In the genomic region with DNA sequence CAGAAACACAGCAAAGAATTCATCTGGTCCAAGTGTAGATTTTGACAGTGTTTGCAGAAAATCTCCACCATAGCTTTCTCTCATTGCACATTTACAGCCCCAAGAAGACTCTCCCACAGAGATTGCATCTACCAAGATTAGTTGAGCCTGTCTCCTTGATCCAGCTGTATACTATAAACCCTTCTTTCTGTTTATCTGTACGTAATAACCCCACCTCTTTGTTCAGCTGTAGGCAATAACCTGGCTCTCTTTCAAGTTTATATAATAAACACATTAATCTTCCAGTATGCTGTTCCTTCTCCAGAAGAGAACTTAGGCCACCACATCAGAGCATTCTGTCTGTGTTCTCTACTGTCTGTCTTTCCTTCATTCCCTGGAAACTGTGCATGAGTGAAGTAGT, we compare ENCODE assay signal across 25 mouse cellular contexts.
DNase-seq lines count a peak whose midpoint lies in the region; ATAC-seq and TF ChIP-seq lines count a peak whose summit lies in the region.
"Had no signal": no experiment of that assay in that cellular context is flagged by ENCODE, and none has a peak within 500 bp of the region (broad histone marks: within the 10 kb centered on the region; RNA-seq: fewer than 3 reads in every experiment).

No protein-coding gene starts in this region.

- no peak for TF ChIP-seq CTCF in lung, embryonic 14.5 days (IDR thresholded peaks at IDR 0.05; ENCODE audit: low read depth)
- no peak for TF ChIP-seq CTCF in lung, adult 2 months (IDR thresholded peaks at IDR 0.05; ENCODE audit: insufficient read depth, low read length)
- TF ChIP-seq CTCF in lung, postnatal 0 days (IDR thresholded peaks at IDR 0.05) = no peak

- no peak overlapping the region for H3K4me3 ChIP-seq in lung, embryonic 14.5 days (ENCODE audit: low read depth, low read length)
- H3K4me3 ChIP-seq in lung, adult 2 months (replicated peaks; ENCODE audit: extremely low read depth, low read depth, low read length) = no peak overlapping the region
- H3K4me3 ChIP-seq in lung, postnatal 0 days (ENCODE audit: low read depth, low read length) = no peak overlapping the region
- H3K4me3 ChIP-seq in intestine, embryonic 15.5 days (replicated peaks) = no peak overlapping the region
- H3K4me3 ChIP-seq in intestine, embryonic 16.5 days (ENCODE audit: low read length) = no peak overlapping the region
- H3K4me3 ChIP-seq: embryonic facial prominence, embryonic 10.5 days; embryonic facial prominence, embryonic 12.5 days; forebrain, embryonic 13.5 days; forebrain, embryonic 15.5 days had no signal

- H3K4me1 ChIP-seq in lung, embryonic 14.5 days (ENCODE audit: insufficient read depth) = peaks cover 9% of the 10 kb centered on the region; the same call in 1 of the 2 replicates
- H3K4me1 ChIP-seq in lung, adult 2 months (ENCODE audit: control insufficient read depth, insufficient read depth, low read length) = no peaks in the 10 kb centered on the region
- H3K4me1 ChIP-seq in lung, postnatal 0 days (ENCODE audit: insufficient read depth, low read depth, low read length) = no peaks in the 10 kb centered on the region
- H3K4me1 ChIP-seq in intestine, embryonic 15.5 days (replicated peaks) = no peaks in the 10 kb centered on the region
- no peaks in the 10 kb centered on the region; the same call in 1 of the 2 replicates for H3K4me1 ChIP-seq in intestine, embryonic 16.5 days (ENCODE audit: control insufficient read depth, insufficient read depth, low read length)

- no peaks in the 10 kb centered on the region for H3K36me3 ChIP-seq in lung, embryonic 14.5 days (ENCODE audit: insufficient read depth)
- no peaks in the 10 kb centered on the region for H3K36me3 ChIP-seq in lung, postnatal 0 days (ENCODE audit: insufficient read depth, low read length)
- H3K36me3 ChIP-seq in intestine, embryonic 15.5 days = no peaks in the 10 kb centered on the region
- H3K36me3 ChIP-seq in intestine, embryonic 16.5 days (ENCODE audit: control insufficient read depth, insufficient read depth, low read length) = no peaks in the 10 kb centered on the region
- H3K36me3 ChIP-seq: embryonic facial prominence, embryonic 10.5 days; embryonic facial prominence, embryonic 12.5 days; forebrain, embryonic 15.5 days; G1E had no signal

- DNase-seq in lung, embryonic 14.5 days = peak; percentile 51
- DNase-seq in lung, adult 2 months = no peak
- DNase-seq in lung, postnatal 0 days (ENCODE audit: low spot score) = peak; percentile 12
- DNase-seq in lung, postnatal 10 days = no peak
- no peak for DNase-seq in urinary bladder, postnatal 25 days (ENCODE audit: low spot score)
- no peak for DNase-seq in B cell, adult 2 months
- DNase-seq: adrenal gland, adult 8-10 months; adrenal gland, postnatal 14 days; adrenal gland, postnatal 36 days; cerebellum, adult 11-12 months; cerebellum, adult 2 months; cerebellum, adult 9-10 months; cerebellum, postnatal 10 days; cerebellum, postnatal 25 days had no signal

- TF ChIP-seq POLR2A in lung, adult 2 months (IDR thresholded peaks at IDR 0.05; ENCODE audit: borderline replicate concordance, extremely low read depth, low read depth, low read length) = no peak

- H3K27ac ChIP-seq in lung, embryonic 14.5 days (ENCODE audit: low read depth) = no peak overlapping the region
- no peak overlapping the region for H3K27ac ChIP-seq in lung, postnatal 0 days (ENCODE audit: low read length)
- H3K27ac ChIP-seq in intestine, embryonic 15.5 days = 0 out of 2 replicates have a peak overlapping the region, but pooled peaks have one; percentile 1
- no peak overlapping the region for H3K27ac ChIP-seq in intestine, embryonic 16.5 days (ENCODE audit: low read length)
- H3K27ac ChIP-seq: embryonic facial prominence, embryonic 10.5 days; embryonic facial prominence, embryonic 12.5 days; forebrain, embryonic 13.5 days; forebrain, embryonic 15.5 days had no signal

- no peak for TF ChIP-seq EP300 in lung, postnatal 0 days (IDR thresholded peaks at IDR 0.05)

- H3K9me3 ChIP-seq in lung, embryonic 14.5 days (ENCODE audit: low read depth, low read length) = no peaks in the 10 kb centered on the region
- no peaks in the 10 kb centered on the region for H3K9me3 ChIP-seq in lung, postnatal 0 days (ENCODE audit: low read length)
- no peaks in the 10 kb centered on the region for H3K9me3 ChIP-seq in intestine, embryonic 15.5 days
- no peaks in the 10 kb centered on the region for H3K9me3 ChIP-seq in intestine, embryonic 16.5 days (ENCODE audit: control insufficient read depth, low read length)
- H3K9me3 ChIP-seq: embryonic facial prominence, embryonic 10.5 days; embryonic facial prominence, embryonic 12.5 days; forebrain, embryonic 13.5 days; forebrain, embryonic 15.5 days; G1E had no signal

- no peak overlapping the region for H3K9ac ChIP-seq in lung, embryonic 14.5 days
- H3K9ac ChIP-seq in lung, postnatal 0 days (replicated peaks; ENCODE audit: low read depth) = no peak overlapping the region
- no peak overlapping the region for H3K9ac ChIP-seq in intestine, embryonic 15.5 days
- no peak overlapping the region for H3K9ac ChIP-seq in intestine, embryonic 16.5 days (ENCODE audit: low read depth, low read length)
- H3K9ac ChIP-seq: embryonic facial prominence, embryonic 12.5 days; forebrain, embryonic 13.5 days; forebrain, embryonic 15.5 days had no signal

- H3K4me2 ChIP-seq in lung, embryonic 14.5 days = no peak overlapping the region
- no peak overlapping the region for H3K4me2 ChIP-seq in lung, postnatal 0 days (replicated peaks; ENCODE audit: low read depth, low read length)
- H3K4me2 ChIP-seq in intestine, embryonic 15.5 days (replicated peaks) = no peak overlapping the region
- no peak overlapping the region for H3K4me2 ChIP-seq in intestine, embryonic 16.5 days (ENCODE audit: low read depth, low read length)
- H3K4me2 ChIP-seq: embryonic facial prominence, embryonic 12.5 days; forebrain, embryonic 13.5 days; forebrain, embryonic 15.5 days had no signal

- ATAC-seq in lung, embryonic 14.5 days (ENCODE audit: insufficient read depth) = peak; percentile 56; the same call in 1 of the 2 replicates
- no peak; the same call in 1 of the 2 replicates for ATAC-seq in lung, postnatal 0 days
- peak; percentile 81 for ATAC-seq in intestine, embryonic 15.5 days
- peak; percentile 81 for ATAC-seq in intestine, embryonic 16.5 days
- ATAC-seq: activated CD4-positive, CD25-positive, alpha-beta regulatory T cell, adult 4 months; CD4-positive, CD25-positive, alpha-beta regulatory T cell, adult 4 months; forebrain, embryonic 13.5 days; forebrain, embryonic 15.5 days; Patski had no signal

- 35% methylated on average over 1 of the region's 1 CpGs for WGBS in lung, embryonic 14.5 days
- 40% methylated on average over 1 of the region's 1 CpGs for WGBS in lung, adult 2 months
- WGBS in lung, postnatal 0 days = 24% methylated on average over 1 of the region's 1 CpGs
- 13% methylated on average over 1 of the region's 1 CpGs for WGBS in intestine, embryonic 15.5 days
- WGBS in intestine, embryonic 16.5 days = 13% methylated on average over 1 of the region's 1 CpGs

- H3K27me3 ChIP-seq in lung, embryonic 14.5 days (ENCODE audit: insufficient read depth, low read length) = no peaks in the 10 kb centered on the region
- no peaks in the 10 kb centered on the region for H3K27me3 ChIP-seq in lung, postnatal 0 days (replicated peaks; ENCODE audit: insufficient read depth, low read length)
- no peaks in the 10 kb centered on the region for H3K27me3 ChIP-seq in intestine, embryonic 15.5 days (replicated peaks)
- H3K27me3 ChIP-seq in intestine, embryonic 16.5 days (replicated peaks; ENCODE audit: control insufficient read depth, insufficient read depth, low read length) = no peaks in the 10 kb centered on the region
- H3K27me3 ChIP-seq: CH12.LX; embryonic facial prominence, embryonic 12.5 days; forebrain, embryonic 13.5 days; forebrain, embryonic 15.5 days; Patski had no signal

Comparison
In these comparisons a context has a peak if more than half of its experiments do, and no peak if none do; other contexts are left out.
1. DNase-seq: peak in lung, embryonic 14.5 days (single experiment) and lung, postnatal 0 days (single experiment); none in lung, adult 2 months (single experiment), lung, postnatal 10 days (single experiment), urinary bladder, postnatal 25 days (single experiment) and B cell, adult 2 months (0 of 2).